Mouse (Mus musculus) liver, embryonic 16.5 days (tissue): ENCODE data around the gene Rap1gap2. TPM values are rescaled to one million over a fixed set of nuclear protein-coding genes. Genes with fewer than 3 reads are reported as not detected.
"Not testable (repeated sequence)": the region's sequence is repeated elsewhere in the genome, so short reads cannot be mapped to it uniquely, and the experiment has no call there.

Experiments
- ATAC-seq: fragments of 200-750 bp; cut with Nextera tagmentation; 2 replicates; pipeline ENCODE4 v1.8.0; 2017; ENCODE audit warnings: low read depth, mild to moderate bottlenecking, moderate number of reproducible peaks, moderate library complexity
- H3K27ac ChIP-seq: fragments of 300-500 bp; sonication (generic); 2 replicates; pipeline ENCODE4 v1.5.1; 2014; ENCODE audit warnings: mild to moderate bottlenecking, low read length
- H3K27me3 ChIP-seq: fragments of 300-500 bp; sonication (generic); 2 replicates; pipeline ENCODE4 v1.6.1; 2014; ENCODE audit warnings: low read depth, low read length, mixed read lengths; ENCODE audit not compliant: control insufficient read depth, insufficient read depth
- H3K36me3 ChIP-seq: fragments of 300-500 bp; sonication (generic); 2 replicates; pipeline ENCODE4 v1.6.1; 2014; ENCODE audit warnings: mild to moderate bottlenecking; ENCODE audit not compliant: control insufficient read depth, insufficient read depth
- H3K4me1 ChIP-seq: fragments of 300-500 bp; sonication (generic); 2 replicates; pipeline ENCODE4 v1.6.1; 2014; ENCODE audit warnings: low read depth, low read length, mixed read lengths; ENCODE audit not compliant: control insufficient read depth
- H3K4me2 ChIP-seq: fragments of 300-500 bp; sonication (generic); 2 replicates; pipeline ENCODE4 v1.6.1; 2014; ENCODE audit warnings: low read depth, low read length, mixed read lengths
- H3K4me3 ChIP-seq: fragments of 300-500 bp; sonication (generic); 2 replicates; pipeline ENCODE4 v1.5.1; 2014; ENCODE audit warnings: low read depth, mild to moderate bottlenecking, low read length
- H3K9ac ChIP-seq: fragments of 300-500 bp; sonication (generic); 2 replicates; pipeline ENCODE4 v1.6.1; 2014; ENCODE audit warnings: low read depth, low read length
- H3K9me3 ChIP-seq: fragments of 300-500 bp; sonication (generic); replicated peaks from 2 replicates; pipeline ENCODE4 v1.6.1; 2016; ENCODE audit warnings: low read length; ENCODE audit not compliant: control insufficient read depth
- WGBS: fragments of 180-500 bp; shearing (Covaris S2); extraction: QIAGEN DNeasy Blood & Tissue Kit; methylation state at CpG from one replicate; pipeline ENCODE4 v1.1.7; 2014; ENCODE audit not compliant: insufficient replicate concordance; 5-methylcytosine and 5-hydroxymethylcytosine counted together
- polyA plus RNA-seq: library from polyadenylated mRNA; unstranded; fragments of >200 nt; fragmentation: Nextera tagmentation; extraction: Ambion mirVana; gene quantifications from 2 replicates; pipeline ENCODE4 v1.2.1, GENCODE M21; 2015

The Rap1gap2 gene
- polyA plus RNA-seq, 1 experiment from 2014 or later = 1.2 TPM

- Histone ChIP-seq H3K4me3 (no peak overlapping the region), H3K9ac (no peak overlapping the region), H3K36me3 (no peaks in the 10 kb centered on the region), H3K4me1 (peaks cover 7% of the 10 kb centered on the region), H3K27me3 (peaks cover 26% of the 10 kb centered on the region), H3K4me2 (no peak overlapping the region), H3K9me3 (no peaks in the 10 kb centered on the region), H3K27ac (no peak overlapping the region)
- 56% methylated on average over 10 of the region's 10 CpGs for WGBS
- ATAC-seq = no peak
These were observed 25.6 kb downstream of the Rap1gap2 start for GRCm38 (mm10) chr11:74584946-74585723.

- H3K27ac ChIP-seq = no peak overlapping the region
- no peak overlapping the region for H3K4me3 ChIP-seq
- no peak overlapping the region for H3K4me2 ChIP-seq
- H3K9me3 ChIP-seq = no peaks in the 10 kb centered on the region
- peaks cover 12% of the 10 kb centered on the region for H3K4me1 ChIP-seq
- H3K36me3 ChIP-seq = no peaks in the 10 kb centered on the region
- 49% methylated on average over 7 of the region's 7 CpGs for WGBS
- H3K9ac ChIP-seq = no peak overlapping the region
- H3K27me3 ChIP-seq = peaks cover 13% of the 10 kb centered on the region
- no peak for ATAC-seq
These were observed 26.8 kb downstream of the Rap1gap2 start for GRCm38 (mm10) chr11:74583824-74584349.

- Histone ChIP-seq H3K4me1 (peaks cover 24% of the 10 kb centered on the region), H3K36me3 (no peaks in the 10 kb centered on the region)
- no peak for ATAC-seq
These were observed 28.3 kb downstream of the Rap1gap2 start for GRCm38 (mm10) chr11:74582464-74582863.

GRCm38 (mm10) chr11:74581333-74581732 is 29.4 kb downstream of the Rap1gap2 start:
- ATAC-seq = not testable (repeated sequence)

More at GRCm38 (mm10) chr11:74582464-74582863, 28.3 kb downstream of the Rap1gap2 start:
- no peaks in the 10 kb centered on the region; the same call in 1 of the 2 replicates for H3K27me3 ChIP-seq
- WGBS = 68% methylated on average over 3 of the region's 3 CpGs
- no peak overlapping the region for H3K27ac ChIP-seq
- no peak overlapping the region for H3K4me2 ChIP-seq
- H3K9ac ChIP-seq = no peak overlapping the region
- H3K4me3 ChIP-seq = no peak overlapping the region
- no peaks in the 10 kb centered on the region for H3K9me3 ChIP-seq

GRCm38 (mm10) chr11:74577068-74577467 is 33.6 kb downstream of the Rap1gap2 start:
- H3K27me3 ChIP-seq = no peaks in the 10 kb centered on the region
- WGBS = 5% methylated on average over 3 of the region's 3 CpGs
- ATAC-seq = peak; percentile 84
- H3K4me2 ChIP-seq = peak overlapping the region; percentile 63
- peak overlapping the region; percentile 99 for H3K27ac ChIP-seq
- H3K9me3 ChIP-seq = no peaks in the 10 kb centered on the region
- H3K36me3 ChIP-seq = no peaks in the 10 kb centered on the region
- peak overlapping the region; percentile 61 for H3K9ac ChIP-seq
- H3K4me1 ChIP-seq = peaks cover 69% of the 10 kb centered on the region
- peak overlapping the region; percentile 24; the same call in 1 of the 2 replicates for H3K4me3 ChIP-seq

More at GRCm38 (mm10) chr11:74581333-74581732, 29.4 kb downstream of the Rap1gap2 start:
- WGBS = 25% methylated on average over 4 of the region's 4 CpGs
- H3K27ac ChIP-seq, H3K9ac ChIP-seq, H3K27me3 ChIP-seq, H3K36me3 ChIP-seq, H3K4me3 ChIP-seq, H3K9me3 ChIP-seq, H3K4me2 ChIP-seq: not testable (repeated sequence)
- peaks cover 33% of the 10 kb centered on the region for H3K4me1 ChIP-seq

- no peak overlapping the region for H3K4me3 ChIP-seq
- H3K4me2 ChIP-seq = peak overlapping the region; percentile 63
- no peaks in the 10 kb centered on the region for H3K36me3 ChIP-seq
- peak overlapping the region; percentile 99 for H3K27ac ChIP-seq
- H3K27me3 ChIP-seq = no peaks in the 10 kb centered on the region
- peak; percentile 53 for ATAC-seq
- H3K9me3 ChIP-seq = no peaks in the 10 kb centered on the region
- peak overlapping the region; percentile 61 for H3K9ac ChIP-seq
- H3K4me1 ChIP-seq = peaks cover 76% of the 10 kb centered on the region
- 20% methylated on average over 3 of the region's 3 CpGs for WGBS
These were observed 34.8 kb downstream of the Rap1gap2 start for GRCm38 (mm10) chr11:74575940-74576339.

- 26% methylated on average over 4 of the region's 4 CpGs for WGBS
- Histone ChIP-seq H3K9ac (no peak overlapping the region), H3K27ac (peak overlapping the region; percentile 99), H3K4me3 (no peak overlapping the region), H3K36me3 (no peaks in the 10 kb centered on the region), H3K4me1 (peaks cover 79% of the 10 kb centered on the region), H3K27me3 (no peaks in the 10 kb centered on the region), H3K9me3 (no peaks in the 10 kb centered on the region), H3K4me2 (peak overlapping the region; percentile 63; the same call in 1 of the 2 replicates)
- peak; percentile 44 for ATAC-seq
These were observed 35.8 kb downstream of the Rap1gap2 start for GRCm38 (mm10) chr11:74574768-74575434.

- H3K27me3 ChIP-seq = no peaks in the 10 kb centered on the region
- peak overlapping the region; percentile 99 for H3K27ac ChIP-seq
- 17% methylated on average over 6 of the region's 6 CpGs for WGBS
- peak; percentile 80 for ATAC-seq
- peak overlapping the region; percentile 77 for H3K4me2 ChIP-seq
- peak overlapping the region; percentile 49 for H3K4me3 ChIP-seq
- no peaks in the 10 kb centered on the region for H3K9me3 ChIP-seq
- H3K36me3 ChIP-seq = no peaks in the 10 kb centered on the region
- H3K9ac ChIP-seq = peak overlapping the region; percentile 59
- H3K4me1 ChIP-seq = peaks cover 70% of the 10 kb centered on the region
These were observed 38.2 kb downstream of the Rap1gap2 start for GRCm38 (mm10) chr11:74572459-74573061.
